Mouse (Mus musculus) neural tube, embryonic 10.5 days (tissue): ENCODE results near the gene Stx7.
A peak's percentile ranks its signal among the peaks of the same experiment; 100 is the strongest.

ENCODE experiments used
- DNase-seq: peaks from one replicate; pipeline ENCODE4 v3.0.0-alpha.2; 2017; ENCODE audit warnings: low spot score; ENCODE audit errors: extremely low spot score

Stx7 gene

DNA sequence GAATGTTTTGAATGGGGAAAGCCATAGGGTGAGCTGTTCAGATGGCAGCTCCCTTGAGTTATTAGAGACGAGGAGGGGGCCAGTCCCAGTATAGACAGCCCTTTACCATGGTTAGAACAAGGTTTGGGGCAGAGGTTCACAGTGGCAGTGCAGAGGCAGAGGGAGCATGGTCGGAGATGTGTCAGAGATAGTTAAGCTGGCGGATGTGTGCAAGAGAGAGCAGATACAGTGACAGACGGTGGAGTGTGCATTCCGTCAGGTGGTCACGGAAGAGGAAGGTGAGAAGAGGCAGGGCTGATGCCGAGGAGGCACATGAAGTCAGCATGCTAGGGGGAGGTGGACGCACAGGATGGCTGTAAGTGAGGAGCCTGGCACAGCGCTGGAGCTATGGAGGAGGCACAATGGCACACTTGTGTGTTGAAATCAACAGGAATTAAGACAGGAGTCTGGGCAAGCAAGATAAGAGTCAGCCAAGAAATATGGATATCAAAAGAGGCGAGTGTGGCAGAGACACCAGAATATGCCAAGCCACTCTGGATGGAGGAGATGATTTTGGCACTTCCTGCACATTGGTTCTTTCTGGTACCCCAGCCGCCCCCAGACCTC, 19.0 kb downstream of the Stx7 start:
- DNase-seq: no peak

DNA sequence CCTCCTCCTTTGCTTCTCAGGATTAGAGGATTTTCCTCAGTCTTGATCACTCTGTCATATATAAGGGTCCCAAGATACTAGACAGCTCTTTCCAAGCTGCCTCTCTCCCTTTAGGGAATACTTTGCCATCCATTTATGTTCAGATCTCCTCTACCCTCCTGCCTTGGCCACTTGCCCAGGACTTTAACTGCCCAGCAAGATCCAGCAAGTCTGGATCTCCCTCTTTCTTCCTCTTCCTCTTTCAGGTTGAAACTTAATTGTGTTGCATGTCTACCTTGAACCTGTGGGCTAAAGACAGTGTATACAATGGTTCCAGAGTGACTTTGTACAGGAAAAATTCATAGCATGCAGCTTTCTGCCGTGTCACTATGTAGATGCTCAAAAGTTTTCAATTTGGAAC, 19.8 kb downstream of the Stx7 start:
- no peak for DNase-seq

DNA sequence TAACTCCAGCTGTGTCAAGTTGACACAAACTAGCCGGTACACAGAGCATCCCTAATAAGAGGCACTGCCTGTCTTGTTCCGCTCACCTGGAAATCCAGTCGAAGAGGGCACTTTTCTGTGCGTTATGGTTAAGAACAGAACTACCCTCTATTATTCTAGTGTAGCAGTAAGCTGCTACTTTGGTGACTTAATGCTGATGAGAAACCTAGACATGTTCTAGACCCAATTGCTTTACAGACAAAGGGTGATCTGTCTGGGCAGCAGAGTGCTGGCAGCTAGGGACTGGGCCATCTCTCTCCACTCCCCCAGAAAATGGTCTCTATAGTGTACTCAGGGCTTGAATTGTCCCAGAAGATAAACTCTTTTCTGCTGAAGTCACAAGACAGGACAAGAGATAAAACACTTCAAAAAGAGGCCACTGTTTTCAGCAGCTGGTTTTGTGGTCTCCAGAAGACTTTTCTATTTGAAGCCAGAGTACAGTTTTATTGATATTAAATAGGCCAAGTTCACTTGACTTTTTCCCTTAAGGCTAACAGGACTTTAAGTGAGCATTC, 22.9 kb downstream of the Stx7 start:
- no peak for DNase-seq

DNA sequence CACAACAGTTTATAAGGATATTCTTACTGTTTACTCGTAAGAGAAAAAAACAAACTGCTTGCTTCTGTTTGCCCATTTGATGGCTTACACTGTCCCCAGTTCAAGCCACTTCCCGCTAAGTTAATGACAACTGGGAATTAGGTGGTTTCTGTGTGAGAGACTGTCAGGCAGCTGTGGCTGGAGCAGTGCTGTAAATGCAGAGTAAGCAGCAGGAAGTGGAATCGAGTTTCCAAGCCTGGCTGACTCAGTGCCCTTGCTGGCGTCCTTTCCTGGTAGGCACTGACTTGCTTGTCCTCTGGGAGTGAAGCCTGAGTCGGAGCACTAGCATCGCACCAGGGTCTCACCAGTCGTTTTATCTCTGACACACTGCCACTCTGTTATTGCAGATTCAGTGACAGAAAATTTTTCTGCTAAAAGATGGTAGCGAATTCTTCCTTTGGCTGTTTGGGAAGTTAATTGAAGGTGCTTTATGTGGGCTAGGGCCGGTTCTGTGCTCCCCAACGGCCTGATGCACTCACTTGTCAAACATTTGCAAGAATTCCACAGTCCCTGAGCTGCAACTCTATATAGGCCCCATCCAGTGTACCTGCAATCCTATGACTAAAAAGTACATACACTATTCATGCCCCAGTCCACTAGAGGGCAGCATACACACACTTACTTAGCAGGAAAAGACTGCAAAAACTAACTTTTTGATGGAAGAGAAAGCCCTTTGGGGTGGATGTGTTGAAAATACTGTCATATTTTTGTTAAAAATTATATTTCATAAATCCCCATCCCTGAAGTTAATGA, 24.3 kb downstream of the Stx7 start:
- DNase-seq: peak; percentile 47

DNA sequence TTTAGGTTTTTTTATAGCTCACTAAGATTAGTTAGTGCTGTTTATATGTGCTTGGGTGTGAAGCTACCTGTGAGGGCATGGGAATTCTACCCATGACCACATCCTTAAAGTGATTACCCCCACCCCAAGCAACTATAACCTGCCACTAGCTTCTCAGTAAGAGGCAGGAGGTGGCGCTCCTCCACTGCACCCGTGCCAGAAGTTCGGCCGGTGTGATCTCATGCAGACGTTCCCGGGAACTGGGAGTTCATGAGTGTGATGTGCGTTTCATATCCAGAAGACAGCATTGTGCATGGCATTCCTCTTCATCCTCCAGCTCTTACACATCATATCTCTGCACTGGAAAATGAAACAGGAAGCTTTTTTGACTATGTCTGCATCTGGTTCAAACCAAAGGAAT, 41.3 kb downstream of the Stx7 start:
- DNase-seq: no peak

DNA sequence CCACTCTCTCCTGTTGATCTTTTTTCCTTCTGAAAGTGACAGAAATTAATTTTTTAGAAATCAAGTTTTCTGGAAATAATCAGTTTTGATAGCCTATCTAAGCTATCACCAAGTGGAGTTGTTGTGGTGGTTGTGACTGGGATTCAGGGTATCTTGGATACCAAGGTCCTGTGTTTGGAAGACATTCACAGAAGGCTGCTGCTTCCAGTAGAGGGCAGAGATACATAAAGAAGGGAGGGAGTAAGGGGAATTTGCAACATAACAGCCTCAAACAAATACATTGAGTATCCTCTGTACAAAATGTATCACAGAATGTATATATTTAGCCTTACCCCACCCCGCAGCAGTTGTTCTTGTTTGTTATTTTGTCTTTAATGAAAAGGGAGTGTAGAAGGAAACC, 42.9 kb downstream of the Stx7 start:
- DNase-seq: no peak

DNA sequence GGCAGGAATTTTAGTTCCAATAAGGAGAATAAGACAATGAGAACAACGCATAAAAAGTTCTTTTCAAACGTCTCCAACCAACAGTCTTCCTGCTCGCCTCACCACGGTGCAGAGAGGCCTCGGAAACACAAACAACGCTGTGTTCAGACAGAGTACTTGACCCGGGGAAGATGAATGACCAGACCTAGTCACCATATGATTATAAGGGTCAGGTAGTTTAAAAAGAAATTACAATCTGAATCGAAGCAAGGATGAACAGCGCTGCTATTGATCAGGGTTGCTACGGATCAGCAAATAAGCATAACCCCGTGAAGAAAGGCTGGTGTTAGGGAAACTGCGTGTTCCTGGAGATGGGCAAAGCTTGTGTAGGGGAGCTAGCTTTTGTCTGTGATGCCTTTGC, 50.2 kb downstream of the Stx7 start:
- DNase-seq: peak; percentile 38

DNA sequence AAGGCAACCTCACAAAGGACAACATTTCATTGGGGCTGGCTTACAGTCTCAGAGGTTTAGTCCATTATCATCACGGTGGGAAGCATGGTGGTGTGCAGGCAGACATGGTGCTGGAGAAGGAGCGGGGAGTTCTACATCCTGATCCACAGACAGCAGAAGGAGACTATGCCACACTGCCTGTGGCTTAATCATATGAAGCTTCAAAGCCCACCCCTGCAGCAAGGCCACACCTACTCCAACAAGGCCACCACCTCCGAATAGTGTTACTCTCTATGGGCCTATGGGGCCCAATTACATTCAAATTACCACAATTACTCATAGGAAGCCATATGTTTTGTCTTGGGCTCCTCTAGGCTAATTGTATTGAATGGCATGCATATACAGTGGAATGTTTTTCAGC, 51.0 kb downstream of the Stx7 start:
- DNase-seq: no peak

DNA sequence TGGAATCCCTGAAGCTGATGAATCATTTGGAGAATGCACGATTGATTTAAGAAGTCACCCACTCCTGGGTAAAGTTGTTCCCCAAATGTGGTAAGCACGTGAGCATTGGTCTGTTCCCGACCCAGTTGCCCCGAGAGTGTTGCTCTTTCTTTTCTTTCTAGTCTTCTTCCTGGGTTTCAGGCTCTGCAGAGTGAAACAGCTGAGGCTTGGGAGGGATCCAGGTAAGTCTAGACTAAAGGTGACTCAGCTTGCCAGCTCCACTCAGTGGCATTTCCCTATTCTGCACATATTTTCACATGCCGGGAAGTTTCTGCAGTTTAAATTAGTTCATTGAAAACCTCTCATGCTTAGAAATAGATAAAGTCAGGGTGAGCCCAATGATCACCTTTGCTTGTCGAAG, 61.0 kb downstream of the Stx7 start:
- no peak for DNase-seq

DNA sequence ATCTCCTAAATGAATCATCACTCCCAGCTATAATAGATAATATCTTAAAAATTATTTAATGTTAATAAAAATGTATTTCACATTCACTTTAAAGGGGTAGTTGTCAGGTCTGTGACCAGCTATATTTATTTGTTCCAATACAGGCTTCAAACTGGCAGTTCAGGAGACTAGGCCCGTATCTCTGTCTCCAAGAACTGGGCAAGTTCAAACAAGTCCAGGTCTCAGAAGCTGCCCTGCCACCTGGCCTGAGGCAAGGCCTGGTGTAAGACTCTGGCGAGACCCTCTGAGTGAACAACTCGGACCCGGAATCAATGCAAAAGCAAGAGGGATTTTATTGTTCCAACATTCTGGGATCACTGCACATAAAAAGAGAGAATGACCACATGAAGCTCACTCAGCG, 64.2 kb downstream of the Stx7 start:
- DNase-seq: no peak

DNA sequence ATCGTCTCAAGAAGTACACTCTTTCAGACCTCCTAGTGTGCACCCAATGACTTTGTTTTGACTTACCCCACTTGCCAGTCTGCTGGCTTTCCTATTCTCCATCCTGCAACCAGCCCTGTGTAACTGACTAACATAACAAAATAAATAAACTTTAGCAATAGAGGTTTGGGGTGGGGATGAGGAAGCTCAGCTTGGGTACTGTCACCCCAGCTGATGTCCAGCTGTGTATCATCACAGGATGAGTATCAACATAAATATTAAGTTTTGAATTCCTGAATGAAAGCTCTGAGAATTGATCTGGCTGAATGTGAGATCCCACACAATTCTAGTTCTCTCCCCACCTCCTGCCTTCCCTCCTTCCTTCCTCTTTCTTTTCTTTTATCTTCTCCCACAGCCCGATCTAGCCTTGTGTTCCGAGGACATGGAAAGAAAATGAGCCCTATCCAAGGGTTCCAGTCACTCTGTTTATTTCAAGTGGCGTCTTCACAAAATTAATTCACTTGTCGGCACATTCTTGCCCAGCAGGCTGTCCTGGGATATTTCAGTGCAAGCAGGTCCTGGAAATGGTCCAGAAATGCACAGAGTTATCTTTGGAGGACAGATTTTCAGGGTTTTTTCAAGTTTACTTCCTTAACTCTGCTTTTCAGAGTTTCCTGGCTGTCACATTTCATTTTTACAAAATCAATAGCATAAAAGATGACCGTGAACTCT, 68.6 kb downstream of the Stx7 start:
- DNase-seq: no peak

DNA sequence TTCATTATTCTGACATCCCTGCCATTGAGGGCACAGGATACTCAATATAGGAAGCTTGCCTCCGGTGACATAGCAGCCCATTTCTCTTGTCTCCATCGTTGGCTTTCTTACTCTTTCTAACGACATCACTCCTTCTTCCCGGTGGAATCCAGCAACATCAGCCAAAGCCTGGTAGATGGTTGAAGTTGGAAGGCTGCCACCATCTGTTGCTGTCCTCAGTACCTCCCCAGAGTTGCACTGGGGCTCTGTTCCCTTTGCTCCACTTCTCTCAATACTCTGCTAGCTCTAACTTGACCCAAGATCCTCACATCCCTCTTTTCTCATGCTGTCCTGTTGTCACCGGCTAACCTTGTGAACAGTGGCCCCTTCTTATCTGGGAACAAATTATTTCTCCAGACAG, 71.8 kb downstream of the Stx7 start:
- no peak for DNase-seq

DNA sequence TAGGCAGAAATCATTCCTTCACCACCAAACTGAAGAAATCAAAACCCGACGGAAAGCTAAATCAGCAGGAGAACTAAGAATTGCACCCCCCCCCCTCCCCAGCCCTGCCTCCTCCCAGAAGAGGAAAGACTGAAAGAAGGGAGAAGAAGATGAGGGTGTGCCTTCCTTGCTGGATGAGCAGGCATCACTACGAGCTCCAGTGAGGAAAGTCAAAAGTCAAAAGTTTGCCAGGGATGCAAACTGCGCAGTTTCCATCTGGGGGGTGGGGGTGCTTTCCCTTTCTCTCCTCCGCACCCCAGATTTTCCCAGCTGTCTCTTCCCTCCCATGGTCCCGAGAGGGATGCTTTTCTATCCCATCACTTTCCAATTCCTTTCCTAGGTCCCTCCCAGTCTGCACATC, 73.8 kb downstream of the Stx7 start:
- DNase-seq: no peak

DNA sequence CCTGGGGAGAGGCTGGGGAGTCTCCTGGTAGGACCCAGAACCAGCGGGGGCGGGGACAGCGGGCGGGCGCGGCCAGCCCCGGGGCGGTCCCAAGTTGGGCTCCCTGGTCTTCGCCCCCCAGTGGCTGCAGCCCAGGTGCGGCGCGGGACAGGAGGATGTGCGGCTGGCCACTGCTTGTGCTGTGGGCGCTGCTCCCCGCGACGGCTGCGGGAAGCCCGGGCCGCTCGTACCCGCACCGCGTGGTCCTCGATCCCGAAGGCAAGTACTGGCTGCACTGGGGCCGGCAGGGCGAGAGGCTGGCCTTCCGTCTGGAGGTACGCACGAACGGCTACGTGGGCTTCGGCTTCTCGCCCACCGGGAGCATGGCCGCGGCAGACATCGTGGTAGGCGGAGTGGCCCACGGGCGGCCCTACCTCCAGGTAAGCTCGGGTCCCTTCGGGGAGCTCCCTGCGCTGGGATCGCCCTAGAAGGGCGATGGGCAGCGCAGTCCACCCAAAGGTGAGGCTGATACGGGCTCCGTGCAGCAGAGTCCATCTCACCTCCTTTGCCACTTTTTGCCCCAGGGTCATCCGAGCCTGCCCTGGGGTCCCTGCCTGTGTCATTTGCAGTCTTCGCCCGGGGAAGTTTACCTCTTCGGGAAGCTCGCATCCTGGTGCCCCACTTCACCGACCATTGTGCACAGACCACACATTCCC, 74.5 kb downstream of the Stx7 start, which contains the start of gene Moxd1:
Gene Moxd1 (plus strand): TSS at position 69 of the 695 bp plus-strand sequence.
- peak; percentile 70 for DNase-seq

DNA sequence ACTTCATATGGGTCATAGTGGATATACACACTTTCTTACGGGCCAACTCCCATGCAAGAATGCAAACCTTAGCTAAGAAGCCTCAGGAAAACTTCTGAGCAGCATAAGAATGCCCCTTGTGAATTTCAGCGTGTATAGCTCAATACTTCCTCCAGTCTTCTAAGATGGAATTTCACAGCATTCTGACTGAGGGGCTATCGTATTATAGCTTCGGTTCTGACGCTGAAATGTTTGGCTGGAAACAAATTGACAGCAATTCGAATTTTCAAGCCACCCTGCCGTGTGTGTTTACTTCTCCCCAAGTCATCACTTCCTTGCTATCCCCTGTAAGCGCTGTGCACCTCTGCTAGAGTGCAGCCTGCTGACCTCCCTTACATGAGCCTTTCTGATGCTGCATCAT, 75.5 kb downstream of the Stx7 start:
- no peak for DNase-seq

DNA sequence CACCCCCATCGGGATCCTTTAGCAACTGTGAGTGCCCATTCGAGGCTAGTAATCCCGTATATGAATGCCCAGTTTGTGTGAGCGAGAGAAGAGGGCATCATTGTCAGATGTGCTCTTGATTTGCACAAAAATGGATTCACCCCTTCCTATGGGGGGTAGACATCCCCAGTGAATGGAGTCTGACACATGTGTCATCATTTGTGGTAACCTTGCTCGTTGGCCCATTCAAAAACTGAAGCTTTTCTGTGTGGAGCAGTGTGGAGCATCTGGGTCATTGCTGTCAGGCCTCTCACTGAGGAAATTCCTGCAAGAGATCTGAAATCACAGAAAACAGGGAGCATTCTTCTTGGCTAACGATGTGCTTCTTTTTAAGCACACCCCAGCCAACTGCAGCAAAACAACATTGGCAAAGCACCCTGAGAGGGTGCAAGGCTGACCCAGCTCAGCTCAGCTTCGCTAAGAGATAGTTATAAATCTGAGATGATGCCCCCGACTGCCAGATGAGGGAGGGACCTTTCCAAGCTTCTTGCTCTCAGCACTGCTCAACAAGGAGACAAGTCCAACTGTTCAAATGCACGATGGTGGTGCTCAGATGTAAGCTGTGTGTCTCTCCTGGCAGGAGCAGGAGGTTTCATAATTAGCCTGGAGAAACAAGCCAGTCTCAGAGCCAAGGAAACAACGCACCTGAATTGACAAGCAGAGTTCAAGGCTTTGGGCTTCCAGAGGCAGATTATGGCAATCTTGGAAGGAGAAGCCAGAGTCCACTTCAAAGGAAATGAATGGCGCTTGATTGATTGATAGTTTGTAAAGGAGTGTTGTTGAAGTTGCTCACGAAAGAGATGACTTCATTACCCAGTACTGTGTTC, 79.4 kb downstream of the Stx7 start:
- DNase-seq: no peak

DNA sequence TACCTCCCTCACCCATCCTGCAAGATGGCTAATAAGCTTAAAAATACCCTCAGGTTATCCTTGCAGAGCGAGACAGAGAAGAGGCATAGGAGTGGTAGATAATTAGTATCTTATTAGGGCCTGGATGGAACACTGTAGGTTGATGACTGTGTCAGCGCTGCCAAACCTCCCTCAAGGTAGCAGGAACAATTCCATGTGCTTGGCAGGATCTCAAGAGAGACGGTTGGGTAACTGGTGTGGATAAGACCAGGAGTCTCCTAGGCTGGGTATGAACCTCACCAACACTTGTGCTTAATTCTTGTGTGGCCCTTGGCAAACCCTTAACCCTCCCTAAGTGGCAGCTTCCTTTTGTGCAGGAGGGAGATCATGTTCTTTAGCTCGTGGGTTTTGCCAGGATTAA, 83.2 kb downstream of the Stx7 start:
- DNase-seq: no peak

DNA sequence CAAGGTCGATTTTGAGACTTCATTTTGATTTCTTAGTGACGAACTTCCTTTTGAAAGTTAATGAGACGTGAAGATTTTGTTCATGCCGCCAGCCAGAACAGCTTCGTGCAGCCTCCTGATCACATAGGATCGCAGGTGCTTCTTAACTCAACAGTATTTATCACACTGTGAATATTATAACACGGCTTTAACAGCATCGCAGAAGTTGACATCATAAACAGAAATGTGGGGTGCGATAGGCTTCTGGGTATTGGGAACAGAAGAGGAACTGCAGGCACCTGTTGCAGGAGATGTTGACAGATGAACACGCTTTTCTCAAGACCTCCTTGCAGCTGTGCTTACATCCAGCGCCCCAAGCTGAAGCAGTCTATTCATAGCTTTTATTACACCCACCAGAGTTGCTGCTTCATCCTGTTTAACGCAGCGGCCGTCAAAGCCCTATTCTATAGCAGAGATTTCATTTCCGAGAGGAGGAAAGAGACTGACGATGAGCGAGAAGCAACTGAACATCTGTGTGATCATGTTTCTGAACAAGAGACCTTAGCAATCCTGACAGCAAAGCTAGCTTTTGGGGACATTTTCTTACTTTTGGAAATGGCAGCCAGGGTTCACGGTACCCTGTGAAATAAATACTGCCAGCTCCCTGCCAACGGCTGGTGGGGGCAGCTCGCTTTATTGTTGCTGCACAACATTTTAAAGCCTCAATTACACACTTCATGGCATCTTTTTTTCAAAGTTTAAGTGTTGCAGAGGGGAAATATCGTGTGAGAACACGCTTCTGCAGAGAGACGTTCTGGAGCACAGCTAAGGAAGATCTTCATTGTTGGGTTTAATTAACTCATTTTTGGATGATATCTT, 86.6 kb downstream of the Stx7 start:
- DNase-seq: no peak
